Mouse (Mus musculus): Measurements from ENCODE around the gene 4931428L18Rik. TPM values are rescaled to one million over a fixed set of nuclear protein-coding genes. Genes with fewer than 3 reads are reported as not detected.

4931428L18Rik gene
- polyA plus RNA-seq, 1 experiment: not detected

GRCm38 (mm10) chr1:30949710-30950455 is 272.6 kb downstream of the 4931428L18Rik start:
- Histone ChIP-seq H3K4me1 (ENCODE audit: control insufficient read depth, insufficient read depth, low read length) (peaks cover 6% of the 10 kb centered on the region; the same call in 1 of the 2 replicates), H3K27ac (ENCODE audit: insufficient read depth, low read depth, low read length) (peak overlapping the region; percentile 86), H3K4me3 (ENCODE audit: insufficient read depth, low read length) (peak overlapping the region; percentile 65)
- no peak for TF ChIP-seq POLR2A (IDR thresholded peaks at IDR 0.05; ENCODE audit: borderline replicate concordance, low read depth, low read length)
- TF ChIP-seq CTCF (IDR thresholded peaks at IDR 0.05; ENCODE audit: low read depth, low read length): no peak

DNA sequence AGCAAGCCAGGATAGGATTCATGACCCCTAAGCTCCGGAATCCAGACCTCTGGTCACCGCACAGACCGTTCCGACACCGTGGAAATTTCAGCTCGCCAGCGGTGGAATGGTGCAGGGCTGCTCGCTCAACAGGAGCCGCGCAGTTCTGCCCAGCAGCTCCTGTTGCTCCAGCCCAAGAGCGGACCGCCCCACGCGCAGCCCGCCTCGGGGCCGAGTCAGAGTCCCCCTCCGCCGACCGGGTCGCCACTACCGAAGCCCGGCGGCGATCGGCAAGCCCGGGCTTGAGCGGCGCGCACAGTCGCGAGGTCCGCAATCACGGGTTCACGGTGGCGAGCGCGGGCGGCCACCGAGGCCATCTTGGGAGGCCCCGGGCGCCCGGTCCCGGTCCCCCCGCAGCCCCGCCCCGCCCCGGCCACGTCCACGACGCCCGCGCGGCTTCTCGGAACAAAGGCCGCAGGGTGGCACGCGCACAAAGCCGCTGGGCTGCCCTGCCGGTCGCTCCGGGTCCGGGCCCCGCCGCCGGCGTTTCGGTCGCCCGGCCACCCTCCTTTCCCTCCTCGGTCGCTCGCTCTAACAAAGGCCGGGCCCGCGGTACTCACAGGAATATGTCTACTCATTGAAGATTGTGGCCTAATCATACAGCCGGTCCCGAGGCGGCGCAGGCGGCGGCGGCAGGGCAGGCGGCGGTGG is 273.4 kb downstream of the 4931428L18Rik start:
- TF ChIP-seq CTCF (IDR thresholded peaks at IDR 0.05; ENCODE audit: low read depth, low read length): no peak
- TF ChIP-seq POLR2A (IDR thresholded peaks at IDR 0.05; ENCODE audit: borderline replicate concordance, low read depth, low read length): no peak
- peak overlapping the region; percentile 84 for H3K4me3 ChIP-seq (ENCODE audit: insufficient read depth, low read length)
- peaks cover 6% of the 10 kb centered on the region; the same call in 1 of the 2 replicates for H3K4me1 ChIP-seq (ENCODE audit: control insufficient read depth, insufficient read depth, low read length)
- H3K27ac ChIP-seq (ENCODE audit: insufficient read depth, low read depth, low read length): peak overlapping the region; percentile 85

- peaks cover 6% of the 10 kb centered on the region; the same call in 1 of the 2 replicates for H3K4me1 ChIP-seq (ENCODE audit: control insufficient read depth, insufficient read depth, low read length)
- H3K27ac ChIP-seq (ENCODE audit: insufficient read depth, low read depth, low read length): peak overlapping the region; percentile 85
- peak overlapping the region; percentile 84 for H3K4me3 ChIP-seq (ENCODE audit: insufficient read depth, low read length)
- TF ChIP-seq CTCF (IDR thresholded peaks at IDR 0.05; ENCODE audit: low read depth, low read length) (peak; percentile 29; the same call in 1 of the 2 replicates), POLR2A (IDR thresholded peaks at IDR 0.05; ENCODE audit: borderline replicate concordance, low read depth, low read length) (no peak)
Observed at GRCm38 (mm10) chr1:30948361-30948949, 274.0 kb downstream of the 4931428L18Rik start.

Other genes with a start within 250 kb of the 4931428L18Rik start
- gene AC153137.1, start 244.7 kb downstream of the 4931428L18Rik start, polyA plus RNA-seq (2012; ENCODE audit: insufficient read depth, insufficient read length, missing spikeins): not detected in 2 replicates
- not detected in 2 replicates for gene Lgsn, start 46.3 kb downstream of the 4931428L18Rik start, polyA plus RNA-seq (2012; ENCODE audit: insufficient read depth, insufficient read length, missing spikeins)
- not detected in 2 replicates for gene Pih1d3, start 154 bp upstream of the 4931428L18Rik start, polyA plus RNA-seq (2012; ENCODE audit: insufficient read depth, insufficient read length, missing spikeins)

All from bone marrow macrophage, adult 2 months (primary cell).